Mouse (Mus musculus): ENCODE data around the gene Cmya5. TPM values are rescaled to one million over a fixed set of nuclear protein-coding genes. Genes with fewer than 3 reads are reported as not detected.

Cmya5 gene
- total RNA-seq, 2 experiments from 2014 or later, result 286 to 303 TPM

DNA sequence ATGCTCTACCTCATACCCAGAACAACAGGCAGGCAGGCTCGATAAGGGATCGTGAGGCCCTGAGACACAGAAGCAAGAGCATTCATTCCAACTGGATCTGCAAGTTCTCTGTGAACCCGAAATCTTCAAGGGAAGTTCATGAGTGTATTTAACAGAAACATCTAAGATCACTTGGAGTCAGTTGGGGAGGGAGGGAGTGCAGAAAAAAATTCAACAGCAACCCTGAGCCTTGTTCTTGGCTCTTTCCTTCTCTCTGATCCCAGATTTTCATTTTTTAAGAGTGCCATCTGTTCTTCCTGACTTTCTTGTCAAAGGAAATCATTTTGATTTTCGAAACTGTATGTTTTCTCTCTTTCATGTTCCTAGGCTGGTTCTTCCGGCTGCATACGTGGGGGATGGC is 140.5 kb downstream of the Cmya5 start:
- DNase-seq (ENCODE audit: low spot score), result no peak
- intact Hi-C loops (cut with DNase I), result no loop called here

DNA sequence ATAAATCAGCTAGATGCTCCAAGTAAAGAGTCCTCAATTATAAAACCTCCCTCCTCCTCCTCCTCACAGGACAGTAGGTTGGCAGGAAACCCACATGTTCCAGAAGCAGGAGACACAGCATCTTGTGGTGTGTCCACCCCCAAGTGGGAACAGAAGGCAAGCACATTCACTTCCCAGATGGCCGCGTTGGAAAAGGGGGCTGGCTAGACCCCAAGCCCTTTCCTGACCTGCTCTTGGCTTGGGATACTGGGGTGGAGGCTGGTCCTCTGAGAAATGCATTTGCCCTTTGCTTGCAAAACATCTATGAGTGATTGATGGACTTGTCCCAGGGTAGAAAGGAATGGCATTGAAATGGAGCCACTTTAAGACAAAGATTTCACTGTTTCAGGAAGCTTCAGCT is 142.1 kb downstream of the Cmya5 start:
- intact Hi-C loops (cut with DNase I), result no loop called here
- DNase-seq (ENCODE audit: low spot score), result no peak

DNA sequence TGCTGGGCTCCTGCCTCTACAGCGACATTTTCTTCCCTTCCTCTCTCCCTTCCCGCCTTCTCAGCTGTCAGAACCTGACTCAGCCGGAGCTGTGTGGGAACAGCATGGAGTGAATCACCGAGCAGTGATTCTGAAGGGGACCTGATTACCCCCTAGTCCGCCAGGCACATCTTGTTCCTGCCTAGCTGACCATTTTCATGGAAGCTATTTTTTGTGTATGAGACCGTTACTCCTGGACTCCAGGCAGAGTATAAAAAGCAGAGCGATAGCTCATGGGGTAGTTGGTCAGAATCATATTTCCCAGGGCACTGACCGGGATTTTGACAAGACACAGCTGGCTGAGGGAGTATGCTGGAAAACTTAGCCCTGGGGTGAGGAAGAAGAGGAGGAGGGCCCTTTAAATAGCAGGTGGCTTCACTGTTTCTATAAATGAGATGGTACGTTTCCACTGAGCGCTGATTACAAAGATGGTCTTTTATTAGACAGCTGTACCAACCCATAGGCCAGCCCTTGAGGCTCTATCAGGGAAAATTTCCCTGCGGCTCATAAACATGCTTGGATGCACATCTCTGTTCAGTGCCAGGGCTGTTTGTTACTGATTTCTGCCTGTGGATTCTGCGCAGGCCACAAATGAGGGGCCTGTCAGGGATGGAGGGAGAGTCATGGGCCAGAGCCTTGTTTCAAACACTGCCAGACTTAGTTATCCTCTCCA is 143.7 kb downstream of the Cmya5 start:
- intact Hi-C loops (cut with DNase I), result no loop called here
- no peak for DNase-seq (ENCODE audit: low spot score)

DNA sequence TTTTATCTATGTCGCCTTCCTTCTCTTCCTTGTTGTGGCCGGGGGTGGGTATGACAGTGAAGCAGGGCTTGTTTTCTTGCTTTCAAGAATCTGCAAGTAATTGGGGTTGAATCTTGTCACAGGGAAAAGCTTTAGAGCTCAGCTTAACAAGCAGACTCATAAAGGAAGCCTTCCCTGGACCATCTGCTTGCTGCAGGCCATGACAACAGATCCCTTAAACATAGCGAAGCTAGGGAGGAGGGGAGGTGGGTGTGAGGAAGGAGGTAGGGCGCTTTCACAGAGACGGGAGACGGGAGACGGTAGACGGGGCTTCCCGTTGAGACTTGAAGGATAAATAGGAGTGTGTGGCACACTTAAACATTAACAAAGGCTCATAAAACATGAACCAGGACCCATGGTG is 144.7 kb downstream of the Cmya5 start:
- intact Hi-C loops (cut with DNase I), result no loop called here
- no peak for DNase-seq (ENCODE audit: low spot score)

DNA sequence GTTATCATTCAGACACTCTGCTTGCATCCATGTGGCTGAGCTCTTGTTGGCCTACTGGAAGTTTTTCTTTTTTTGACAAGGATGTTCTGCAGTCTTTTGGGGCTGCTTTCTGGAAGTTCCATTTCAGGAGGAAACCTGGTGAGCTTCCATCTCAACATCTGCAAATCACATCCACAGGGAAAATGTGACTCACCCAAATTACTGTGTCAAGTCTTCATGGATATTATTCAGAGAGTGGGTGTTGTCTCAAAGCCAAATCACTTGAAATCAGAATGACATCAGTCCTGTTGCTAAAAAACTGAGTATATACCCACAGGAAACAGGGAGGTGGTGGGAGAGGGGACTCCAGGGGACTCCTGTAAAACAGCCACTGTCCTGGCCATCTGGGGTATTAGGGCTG is 149.8 kb downstream of the Cmya5 start:
- DNase-seq (ENCODE audit: low spot score), result no peak
- intact Hi-C loops (cut with DNase I), result no loop called here

DNA sequence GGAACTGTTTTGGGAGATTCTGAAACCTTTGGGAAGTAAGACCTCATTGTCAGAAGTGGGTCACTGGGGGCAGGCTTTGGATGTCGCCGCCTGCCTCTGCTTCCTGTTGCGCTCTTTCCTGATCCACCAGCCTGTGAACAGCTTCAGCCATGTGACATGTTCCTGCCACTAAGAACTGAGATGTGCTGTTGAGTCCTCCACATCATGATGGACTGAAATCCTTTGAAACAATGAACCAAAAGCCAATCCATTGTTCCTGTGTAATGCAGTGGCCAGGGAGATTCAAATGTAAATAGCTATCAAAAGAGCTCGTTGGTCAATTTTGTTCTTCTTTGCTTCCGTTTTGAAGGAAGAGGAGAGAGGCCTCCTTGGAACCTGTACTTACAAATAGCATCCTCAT is 151.7 kb downstream of the Cmya5 start:
- DNase-seq (ENCODE audit: low spot score), result no peak
- intact Hi-C loops (cut with DNase I), result no loop called here

Other genes with a start within 250 kb of the Cmya5 start
- gene Tent2, start 47.7 kb upstream of the Cmya5 start, total RNA-seq (2021), result 10 to 100 TPM; 12.0 to 12.3 TPM
- gene Homer1, start 154.9 kb upstream of the Cmya5 start, total RNA-seq (2021), result 10 to 100 TPM; 61.1 to 63.8 TPM